Mouse (Mus musculus) bone marrow macrophage, adult 2 months (primary cell): Measurements from ENCODE around the gene Dock8.

Experiments
- CTCF ChIP-seq: IDR thresholded peaks from 2 replicates; pipeline ENCODE4 v1.5.1; 2012; ENCODE audit warnings: low read depth, mild to moderate bottlenecking, low read length, moderate library complexity
- POLR2A ChIP-seq: IDR thresholded peaks from 2 replicates; pipeline ENCODE4 v1.6.1; 2012; ENCODE audit warnings: mild to moderate bottlenecking, low read depth, low read length, borderline replicate concordance

DNA sequence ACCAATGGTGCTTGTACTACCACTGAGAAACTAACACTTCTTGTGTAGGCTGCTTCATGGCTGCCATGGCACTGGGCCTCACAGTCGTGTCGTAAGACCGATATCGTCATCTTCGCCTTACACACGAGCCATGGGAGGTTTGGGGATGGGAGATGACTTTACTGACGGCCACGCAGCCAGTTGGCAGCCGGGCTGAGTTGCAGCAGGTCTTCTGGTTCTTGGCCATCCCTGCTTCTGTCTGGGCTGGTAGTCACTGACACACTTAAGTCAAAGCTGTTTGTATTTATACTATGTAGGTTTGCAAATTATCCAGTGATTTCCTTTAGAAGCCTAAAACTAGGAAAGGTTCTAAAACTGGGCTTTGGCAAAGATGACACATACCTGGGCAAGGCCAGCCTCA, 194.4 kb downstream of the Dock8 start:
- TF ChIP-seq CTCF (no peak), POLR2A (no peak)
